Mouse (Mus musculus): ENCODE results near the gene Aqp9.
A peak's percentile ranks its signal among the peaks of the same experiment; 100 is the strongest.
"Not testable (repeated sequence)": the region's sequence is repeated elsewhere in the genome, so short reads cannot be mapped to it uniquely, and the experiment has no call there.

The Aqp9 gene

DNA sequence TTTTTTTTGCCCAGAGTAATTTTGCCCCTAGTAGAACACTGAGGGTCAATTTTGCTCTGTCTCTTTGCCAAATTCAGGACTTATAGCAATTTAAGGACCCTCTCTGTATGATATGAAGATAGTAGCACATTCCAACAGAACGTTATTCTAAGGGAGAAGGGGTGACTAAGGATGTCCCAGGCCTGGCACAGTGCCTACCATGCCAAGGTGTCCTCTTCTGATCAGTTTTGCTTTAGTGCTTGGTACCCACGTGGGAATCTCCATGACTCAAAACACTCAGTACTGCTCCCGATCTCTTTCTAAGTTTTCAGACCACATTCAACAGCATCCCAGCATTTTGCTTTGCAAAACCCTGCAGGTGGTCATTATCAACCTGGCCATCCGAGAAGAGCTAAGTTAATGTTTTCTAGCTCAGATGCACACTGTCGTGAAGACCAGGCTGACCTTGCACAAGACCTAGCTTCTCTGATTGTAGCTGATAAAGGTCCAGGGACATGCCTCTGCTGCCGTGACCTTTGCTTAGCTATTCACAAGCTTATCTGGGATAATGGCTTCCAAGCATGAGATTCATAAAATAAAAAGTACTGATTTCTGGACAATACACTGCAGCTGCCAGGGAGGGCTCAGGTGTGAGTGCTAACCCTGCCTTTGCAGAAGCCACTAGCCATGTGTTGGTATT, 31.1 kb downstream of the Aqp9 start:
- DNase-seq, result no peak

DNA sequence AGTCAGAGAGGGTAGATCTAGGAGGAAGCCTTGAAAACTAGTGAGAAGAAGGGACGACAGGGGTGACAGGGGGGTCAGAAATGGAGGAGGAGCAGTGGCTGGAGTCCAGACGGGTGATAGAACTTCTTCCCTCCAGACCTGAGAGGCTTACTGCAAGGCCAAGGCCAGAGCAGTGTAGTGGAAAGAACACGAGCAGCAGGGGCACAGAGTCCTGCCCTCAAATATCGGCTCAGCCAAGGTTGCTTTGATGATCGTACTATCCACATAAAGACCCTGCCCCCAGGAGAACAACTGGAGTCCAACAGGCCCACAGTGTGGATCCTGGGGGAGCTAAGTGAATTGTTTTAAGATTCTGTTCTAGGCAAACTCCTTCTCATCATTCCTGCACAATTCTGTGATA, 33.4 kb downstream of the Aqp9 start:
- no peak for DNase-seq

DNA sequence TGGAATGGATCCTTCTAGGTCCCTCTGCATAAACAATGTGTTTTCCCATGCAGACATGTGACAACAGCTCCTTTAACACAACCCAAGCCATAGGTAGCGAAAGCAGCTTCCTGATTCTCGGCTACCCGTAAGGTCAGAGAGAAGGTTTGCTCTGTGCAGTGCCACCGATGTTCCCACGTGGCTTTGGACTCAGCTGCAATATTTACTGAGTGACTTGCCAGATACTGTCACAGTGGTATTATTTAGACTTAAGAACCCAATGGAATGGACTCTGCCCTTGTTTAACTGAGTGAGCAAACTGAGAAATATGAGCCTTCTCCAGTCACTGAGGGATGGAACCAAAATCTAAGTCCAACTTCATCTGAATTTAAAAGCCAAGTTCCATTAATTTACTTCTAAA, 35.3 kb downstream of the Aqp9 start:
- DNase-seq, result no peak

DNA sequence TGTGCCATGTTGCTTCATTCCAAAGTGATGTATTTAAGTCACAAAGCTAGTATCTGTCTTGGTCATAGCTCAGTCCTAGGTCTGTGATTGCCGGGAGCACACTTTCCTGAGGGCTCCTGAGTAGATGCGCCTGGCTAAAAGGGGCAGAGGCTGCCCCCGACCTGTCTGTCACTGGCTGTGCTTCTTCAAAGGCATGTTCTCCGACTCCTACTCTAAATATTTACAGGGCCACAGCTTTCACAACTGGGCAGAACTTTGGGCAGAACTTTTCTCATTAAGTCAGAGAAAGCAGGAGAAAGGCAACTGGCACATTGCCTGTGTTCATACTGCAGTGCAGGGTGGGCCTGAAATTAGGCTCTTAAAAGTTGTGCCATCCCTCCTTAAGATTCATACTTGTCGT, 36.7 kb downstream of the Aqp9 start:
- DNase-seq, result no peak

DNA sequence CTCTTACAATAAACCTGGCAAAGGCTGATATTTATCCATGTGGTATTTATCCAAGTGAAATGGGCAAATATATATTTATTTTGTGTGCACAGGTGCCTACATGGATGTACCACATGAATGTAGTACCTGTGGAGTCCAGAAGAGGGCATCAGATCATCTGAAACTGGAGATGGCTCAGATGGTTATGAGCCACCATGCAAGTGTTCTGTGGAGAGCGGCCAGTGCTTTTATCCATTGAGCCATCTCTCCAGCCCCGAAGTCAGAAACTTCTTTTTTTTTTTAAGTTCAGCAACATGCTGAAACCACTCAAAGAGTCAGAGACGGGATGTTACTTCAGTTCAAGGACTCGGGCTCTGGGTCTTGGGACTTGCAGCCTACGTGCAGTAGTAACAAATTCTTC, 39.6 kb downstream of the Aqp9 start:
- peak in 1 of 2 experiments; percentile 9 for DNase-seq

DNA sequence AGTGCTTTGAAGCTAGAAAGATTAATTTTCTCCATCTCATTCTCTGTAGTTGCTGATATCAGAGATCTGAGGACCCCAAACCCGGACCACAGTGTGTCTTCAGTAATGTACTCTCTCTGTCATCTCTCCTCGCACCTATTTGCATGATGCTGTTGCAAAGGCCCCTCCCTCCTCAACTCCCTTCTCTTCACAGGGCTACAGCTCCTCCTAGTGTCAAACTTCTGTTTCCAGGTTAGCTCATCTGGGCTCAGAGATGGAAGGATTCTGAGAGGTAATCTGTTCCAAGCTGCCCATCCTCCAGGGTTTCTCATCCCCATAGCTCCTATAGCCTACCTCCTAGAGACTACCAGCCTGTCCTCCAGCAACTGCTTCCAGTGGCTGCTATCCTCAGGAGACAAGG, 42.3 kb downstream of the Aqp9 start:
- DNase-seq, result no peak

DNA sequence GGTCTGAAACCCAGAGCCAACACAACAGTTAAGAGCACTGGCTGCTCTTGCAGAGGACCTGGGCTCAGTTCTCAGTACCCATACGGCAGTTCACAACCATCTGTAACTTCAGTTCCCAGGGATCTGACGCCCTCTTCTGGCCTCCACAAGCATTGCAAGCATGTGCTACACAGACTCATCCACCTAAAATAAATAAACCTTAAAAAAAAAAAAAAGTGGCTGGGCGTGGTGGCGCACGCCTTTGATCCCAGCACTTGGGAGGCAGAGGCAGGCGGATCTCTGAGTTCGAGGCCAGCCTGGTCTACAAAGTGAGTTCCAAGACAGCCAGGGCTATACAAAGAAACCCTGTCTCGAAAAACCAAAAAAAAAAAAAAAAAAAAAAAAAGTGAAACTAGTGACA, 45.4 kb downstream of the Aqp9 start:
- not testable (repeated sequence) for DNase-seq

DNA sequence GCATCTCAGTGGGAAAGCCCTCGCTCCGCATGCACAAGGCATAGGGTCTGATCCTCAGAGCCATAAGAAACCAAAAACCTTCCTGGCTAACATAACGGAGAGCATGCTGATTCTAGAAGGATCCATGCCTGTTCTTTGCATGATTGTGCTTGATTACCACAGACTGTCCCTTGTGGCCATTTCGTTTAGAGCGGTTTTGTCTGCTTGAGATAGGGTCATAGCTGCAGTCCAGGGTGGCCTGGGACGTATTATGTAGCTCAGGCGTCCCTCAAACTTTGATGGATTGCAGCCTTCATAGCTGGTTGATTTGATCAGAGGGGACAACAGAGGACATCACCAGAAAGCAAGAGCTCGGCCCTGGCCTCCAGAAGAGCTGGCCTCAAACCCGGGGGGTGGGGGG, 47.6 kb downstream of the Aqp9 start:
- DNase-seq, result no peak

DNA sequence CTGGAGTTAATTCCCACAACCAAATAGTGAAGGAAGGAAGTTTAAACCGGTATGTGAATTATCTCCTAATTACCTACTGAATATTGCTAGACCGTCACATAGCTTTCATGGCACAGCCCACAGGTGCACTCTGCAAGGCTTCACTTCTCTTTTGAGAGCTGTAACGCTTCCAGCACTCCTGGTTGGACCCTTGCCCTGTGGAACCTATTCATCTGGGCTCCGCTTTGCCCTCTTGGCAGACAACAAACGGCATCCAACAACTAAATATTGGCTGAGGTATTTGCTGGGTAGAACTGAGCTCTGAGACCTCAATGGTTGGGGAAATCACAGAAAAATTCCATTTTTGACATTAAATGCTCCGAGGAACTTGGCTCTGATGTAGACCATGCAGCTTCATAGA, 55.3 kb downstream of the Aqp9 start:
- no peak for DNase-seq

DNA sequence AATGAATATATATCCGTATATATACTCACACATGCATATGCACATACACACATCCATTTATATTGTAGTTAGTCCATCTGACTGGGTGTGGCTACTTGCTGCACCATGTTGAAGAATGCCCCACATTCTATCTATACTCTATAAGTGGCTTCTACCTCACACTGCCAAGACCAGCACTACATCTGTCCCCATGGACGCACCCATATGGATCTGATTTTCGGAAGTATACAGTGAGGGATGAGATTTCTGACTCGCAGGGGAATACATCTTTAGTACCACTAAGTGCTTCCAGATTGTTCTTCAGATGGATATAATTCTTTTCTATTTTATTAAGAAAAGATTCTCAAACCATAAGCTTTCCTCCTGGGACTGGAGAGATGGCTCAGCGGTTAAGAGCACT, 65.0 kb downstream of the Aqp9 start:
- DNase-seq, result no peak

DNA sequence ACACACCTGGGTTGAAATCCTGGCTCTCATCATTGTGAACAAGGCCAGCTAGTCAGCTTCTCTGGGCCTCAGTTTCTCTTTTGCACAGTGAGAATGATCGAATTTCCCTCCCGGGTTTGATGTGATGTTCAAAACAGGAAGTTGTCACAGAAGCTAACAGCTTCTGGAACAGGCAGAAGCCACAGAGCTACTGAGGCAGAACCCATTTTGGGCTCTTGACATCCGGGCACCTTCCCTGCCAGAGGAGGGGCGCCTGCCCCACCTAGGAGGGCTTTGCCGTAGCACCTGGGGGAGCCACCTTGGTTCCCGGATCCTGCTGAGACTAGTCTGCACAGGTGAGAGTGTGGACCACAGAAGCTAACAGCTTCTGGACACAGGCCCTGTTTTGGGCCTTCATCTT, 74.4 kb downstream of the Aqp9 start:
- no peak for DNase-seq

DNA sequence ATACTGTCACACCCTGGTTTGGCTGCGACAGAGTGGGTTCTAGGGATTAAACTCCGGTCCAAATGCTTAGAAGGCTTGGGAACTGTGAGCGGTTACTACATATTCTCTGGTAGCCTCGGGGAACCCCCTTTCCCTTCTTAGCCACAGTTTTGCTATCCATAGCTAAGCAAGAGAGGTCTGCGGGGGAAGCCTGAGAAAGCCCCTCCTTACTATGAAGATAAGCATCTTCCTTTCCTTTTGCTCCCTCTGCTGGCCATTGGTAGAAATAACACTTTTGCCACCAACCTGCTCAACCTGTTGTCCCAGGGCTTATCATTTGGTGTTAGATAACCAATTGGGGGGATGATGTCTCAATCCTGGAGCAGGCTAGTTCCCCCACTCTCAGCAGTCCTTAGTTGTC, 76.4 kb downstream of the Aqp9 start:
- no peak for DNase-seq

DNA sequence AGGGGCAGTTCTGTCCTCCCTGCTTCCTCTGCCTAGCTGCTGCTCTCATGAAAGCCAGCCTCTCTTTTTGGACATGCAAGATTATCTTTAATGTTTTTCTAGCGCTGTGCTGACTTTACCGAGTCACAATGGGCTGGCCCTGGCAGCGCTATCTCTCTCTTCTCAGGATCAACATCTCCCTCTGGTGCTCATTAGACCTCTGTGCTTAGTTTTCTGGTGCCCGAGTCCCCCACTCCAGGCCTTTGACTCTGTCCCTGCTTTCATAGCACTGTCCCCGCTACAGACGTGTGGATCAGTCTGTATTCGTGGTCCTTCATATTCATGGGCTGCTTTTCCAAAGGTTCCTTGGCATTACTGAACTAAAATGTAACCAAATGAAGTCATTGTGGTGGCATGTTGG, 89.3 kb downstream of the Aqp9 start:
- DNase-seq, result no peak

DNA sequence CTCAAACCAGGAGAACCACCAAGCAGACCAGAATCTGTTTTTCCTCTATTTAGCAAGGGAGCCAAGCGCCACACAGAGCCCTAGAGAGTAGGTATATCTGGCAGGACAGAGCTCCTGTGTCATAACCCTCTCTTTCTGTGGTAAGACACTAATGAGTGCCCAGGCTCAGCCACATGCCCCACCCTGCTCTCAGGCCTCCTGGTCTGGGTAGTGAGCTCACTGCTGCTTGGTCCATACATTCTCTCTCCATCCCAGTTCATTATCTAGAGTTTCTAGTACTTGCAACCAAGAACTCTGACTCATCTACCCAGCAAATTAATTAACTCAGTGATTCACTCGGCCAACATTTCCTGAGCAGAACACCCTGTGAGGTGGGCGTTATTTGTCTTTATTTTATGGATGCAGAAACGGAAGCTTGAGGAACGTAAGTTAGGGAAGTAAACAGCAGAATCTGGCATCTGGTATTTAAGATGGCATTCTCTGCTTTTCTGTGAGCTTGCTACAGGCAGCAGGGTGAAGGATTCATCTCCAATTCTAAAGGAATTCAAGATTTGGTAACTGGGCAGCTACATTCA, 91.1 kb downstream of the Aqp9 start:
- no peak for DNase-seq

DNA sequence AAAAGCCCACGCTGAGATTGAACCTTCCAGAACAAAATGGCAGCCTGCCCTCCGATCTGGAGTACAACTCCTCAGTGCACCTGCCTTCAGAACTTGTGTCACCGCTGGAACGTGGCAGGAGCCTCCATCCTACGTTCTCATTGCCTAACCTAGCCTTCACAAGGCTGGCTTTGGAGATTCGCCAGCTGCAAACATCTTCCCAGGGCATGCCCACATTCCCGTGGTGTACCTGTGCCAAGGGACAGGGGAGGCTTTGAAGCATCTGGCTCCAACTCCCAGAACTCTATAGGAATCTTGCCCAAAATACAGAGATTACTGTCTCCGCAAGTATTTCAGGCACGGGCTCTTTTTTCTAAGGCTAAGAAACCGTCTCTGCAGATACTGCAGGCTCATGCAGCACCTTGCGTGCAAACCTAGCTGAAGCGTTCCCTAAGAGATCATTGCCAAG, 92.3 kb downstream of the Aqp9 start:
- DNase-seq, result no peak

DNA sequence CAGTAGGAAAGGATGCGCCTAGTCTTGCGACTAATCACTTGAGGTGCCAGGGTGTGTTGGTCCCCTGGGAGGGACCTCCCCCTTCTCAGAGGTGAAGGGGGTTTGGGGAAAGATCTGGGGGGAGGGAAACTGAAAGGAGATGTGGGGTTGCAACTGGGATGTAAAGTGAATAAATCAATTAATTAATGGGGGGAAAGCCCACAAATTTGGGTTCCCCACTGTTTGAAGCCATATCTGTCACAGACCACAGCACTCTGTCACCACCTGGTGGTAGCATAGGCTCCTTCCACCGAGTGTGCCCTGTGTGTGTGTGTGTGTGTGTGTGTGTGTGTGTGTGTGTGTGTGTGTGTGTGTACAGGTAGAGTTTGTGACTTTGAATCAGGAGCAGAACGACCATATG, 94.7 kb downstream of the Aqp9 start:
- DNase-seq, result no peak

DNA sequence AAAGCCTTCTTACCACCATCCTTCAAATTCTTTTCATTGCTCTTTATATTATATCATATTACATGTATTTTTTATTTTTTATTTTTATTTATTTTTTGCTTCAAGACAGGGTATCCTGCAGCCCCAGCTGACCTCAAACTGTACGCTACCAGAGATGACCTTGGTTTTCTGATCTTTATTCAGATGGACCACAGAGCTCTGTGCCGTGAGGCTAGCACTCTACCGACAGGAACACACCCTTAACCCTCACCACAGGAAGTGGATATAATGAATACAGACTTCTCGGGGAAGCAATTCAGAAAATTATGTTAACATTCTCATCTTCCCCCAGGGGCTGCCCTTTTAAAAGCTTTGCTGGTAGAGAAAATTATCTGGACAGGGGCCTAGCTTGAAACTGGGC, 95.4 kb downstream of the Aqp9 start:
- no peak for DNase-seq

DNA sequence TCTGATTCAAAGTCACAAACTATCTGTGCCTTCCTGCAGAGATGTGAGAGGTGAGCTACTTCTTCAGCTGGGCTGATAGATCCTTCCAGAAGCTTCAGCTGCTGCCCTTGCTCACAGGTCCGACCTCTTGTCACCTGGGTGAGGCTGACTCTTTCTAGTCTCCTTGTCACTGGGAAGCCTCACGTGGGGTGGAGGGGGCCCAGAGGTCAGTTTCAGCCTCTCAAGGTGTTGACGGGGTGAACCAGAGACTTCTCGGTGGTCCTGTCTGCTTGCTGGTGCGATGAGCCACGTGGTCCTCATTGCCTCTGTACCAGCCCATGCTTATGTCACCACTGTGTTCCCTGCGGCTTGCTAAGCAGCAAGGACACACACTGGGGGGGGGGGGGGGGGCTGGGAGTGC, 96.0 kb downstream of the Aqp9 start:
- no peak for DNase-seq

DNA sequence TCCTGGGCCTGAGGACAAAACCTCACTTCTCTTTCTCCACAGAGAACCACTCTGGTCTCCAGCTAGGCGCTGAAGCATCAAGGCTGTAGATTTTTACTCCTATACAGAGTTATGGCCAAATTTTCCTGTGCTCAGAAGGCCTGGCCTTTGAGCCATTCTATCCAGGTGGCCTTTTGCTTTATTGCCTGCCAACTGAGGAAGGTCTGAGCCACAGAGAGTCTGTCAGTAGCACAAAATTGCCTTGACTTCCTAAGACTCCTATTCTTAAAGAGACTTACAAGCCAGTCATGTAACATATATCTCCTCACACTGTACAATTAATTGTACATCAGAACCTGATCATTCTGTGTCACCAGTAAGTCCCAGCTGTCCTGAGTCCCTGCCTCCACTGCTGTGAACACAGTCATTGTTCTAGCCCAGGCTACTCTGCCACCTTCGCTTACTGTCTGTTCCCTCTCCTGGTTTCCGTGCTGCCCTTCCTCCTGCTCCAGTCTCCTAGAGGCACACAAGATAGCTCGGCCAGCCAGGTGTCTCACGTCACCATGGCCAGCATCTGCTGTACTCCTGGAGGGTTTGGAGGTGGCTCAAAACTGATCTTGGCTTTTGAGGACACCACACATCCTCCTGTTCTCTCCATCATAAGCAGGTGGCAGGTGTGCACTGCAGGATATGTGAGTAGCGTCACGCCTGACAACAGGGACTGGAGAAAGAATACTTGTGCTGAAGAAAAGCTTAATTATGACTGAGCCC, 96.7 kb downstream of the Aqp9 start:
- DNase-seq, result no peak

DNA sequence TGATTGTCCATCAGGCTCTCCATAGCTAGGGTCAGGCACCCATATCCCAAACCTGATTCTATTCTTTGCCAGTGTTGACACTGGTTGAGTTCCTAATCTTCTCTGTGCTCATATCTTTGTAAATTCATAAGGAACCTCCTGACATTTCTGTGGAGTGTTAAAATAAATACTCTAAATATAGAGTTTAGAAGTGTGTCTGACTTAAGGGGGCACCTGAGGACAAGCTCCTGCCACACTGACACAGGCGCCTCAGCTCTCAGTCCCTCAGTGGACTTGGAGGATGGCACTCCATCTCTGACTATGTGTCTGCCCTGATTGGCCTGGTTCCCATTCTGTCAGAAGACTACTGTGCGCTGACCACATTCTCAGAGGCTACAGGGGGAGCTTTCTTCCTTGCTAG, 97.9 kb downstream of the Aqp9 start:
- DNase-seq, result no peak

DNA sequence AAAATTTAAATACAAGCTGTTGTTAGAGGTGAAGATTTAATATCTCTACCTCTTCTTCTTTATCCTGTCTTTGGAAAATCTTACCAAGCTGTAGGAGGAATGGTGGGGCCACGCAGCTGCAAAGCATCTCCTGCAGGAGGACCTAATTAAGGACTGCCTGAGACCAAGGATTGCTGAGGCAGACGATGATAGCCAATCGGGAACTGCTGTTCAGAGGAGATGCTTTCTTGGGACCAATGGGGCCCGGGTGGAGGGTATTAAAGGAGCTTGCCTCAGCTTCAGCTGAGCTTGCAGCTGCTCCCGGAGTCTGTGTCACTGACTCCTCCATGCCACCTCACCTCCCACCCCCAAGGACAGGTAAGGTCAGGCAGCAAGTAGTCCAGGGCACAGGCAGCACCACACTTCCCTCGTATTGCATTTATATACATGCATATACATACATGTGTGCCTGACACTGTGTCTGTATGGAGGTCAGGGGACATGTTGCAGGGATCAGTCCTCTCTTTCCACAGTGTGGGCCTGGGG, 99.6 kb downstream of the Aqp9 start:
- no peak for DNase-seq

DNA sequence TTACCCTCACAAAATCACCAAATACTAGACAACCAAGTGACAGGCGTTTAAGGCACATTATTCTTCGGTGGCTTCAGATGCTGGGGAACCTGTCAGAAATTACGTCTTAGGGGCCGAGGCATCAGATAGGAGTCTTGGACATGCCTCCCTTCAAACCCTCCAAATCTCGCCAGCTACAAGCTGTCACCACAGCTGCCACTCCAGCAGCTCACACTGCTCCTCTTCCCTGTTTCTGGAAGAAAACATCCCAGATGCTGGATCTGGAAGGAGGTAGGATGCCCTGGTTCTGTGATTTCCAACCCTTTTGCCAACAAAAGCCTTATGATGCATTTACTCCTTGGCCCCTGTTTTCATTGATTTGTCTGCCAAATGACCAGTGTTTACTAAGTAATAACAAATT, 101.3 kb downstream of the Aqp9 start:
- DNase-seq, result no peak

DNA sequence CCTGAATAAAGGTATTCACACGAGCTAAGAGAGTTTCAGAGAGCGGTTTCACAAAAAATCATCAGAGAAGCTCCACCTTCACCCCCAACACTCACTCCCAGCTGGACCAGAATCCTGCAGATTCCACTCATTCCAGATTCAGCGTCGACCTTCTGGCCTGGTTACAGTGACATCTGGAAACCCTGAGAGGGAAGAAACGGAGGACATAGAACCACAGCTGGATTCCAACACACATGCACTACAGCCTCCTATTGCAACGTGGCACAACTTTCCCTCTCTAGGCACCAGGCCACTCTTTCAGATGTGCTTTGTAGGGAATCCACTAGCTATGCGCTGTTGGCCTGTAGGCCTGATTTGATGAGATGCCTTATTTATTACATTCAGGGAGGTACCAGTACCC, 102.0 kb downstream of the Aqp9 start:
- no peak for DNase-seq

DNA sequence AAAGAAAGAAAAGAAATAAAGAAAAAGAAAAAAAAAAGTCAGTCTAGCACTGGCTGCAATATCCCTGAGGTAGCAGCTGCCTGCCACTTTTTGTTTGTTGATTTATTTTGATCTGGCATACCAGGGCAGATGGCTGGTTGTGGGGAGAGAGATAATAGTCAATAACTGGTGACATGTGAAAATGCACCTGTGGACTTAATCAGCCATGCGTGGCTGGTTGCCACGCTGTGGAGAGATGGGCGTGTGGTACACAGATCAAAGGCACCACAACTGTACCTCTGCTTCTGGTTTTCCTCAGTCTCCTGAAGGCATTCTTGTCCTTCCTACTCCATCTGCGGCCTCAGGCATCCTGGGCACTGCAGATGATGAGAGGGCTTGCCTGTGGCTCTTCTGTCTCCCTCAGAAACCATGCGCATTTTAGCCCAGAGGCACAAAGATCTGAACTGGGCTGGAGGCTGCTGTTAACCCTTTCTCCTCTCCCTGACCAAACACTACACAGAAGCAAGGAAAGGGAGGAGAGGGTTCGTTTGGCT, 103.1 kb downstream of the Aqp9 start:
- no peak for DNase-seq
